Comparison of ENCODE assay signal across 8 mouse cellular contexts in the genomic region with DNA sequence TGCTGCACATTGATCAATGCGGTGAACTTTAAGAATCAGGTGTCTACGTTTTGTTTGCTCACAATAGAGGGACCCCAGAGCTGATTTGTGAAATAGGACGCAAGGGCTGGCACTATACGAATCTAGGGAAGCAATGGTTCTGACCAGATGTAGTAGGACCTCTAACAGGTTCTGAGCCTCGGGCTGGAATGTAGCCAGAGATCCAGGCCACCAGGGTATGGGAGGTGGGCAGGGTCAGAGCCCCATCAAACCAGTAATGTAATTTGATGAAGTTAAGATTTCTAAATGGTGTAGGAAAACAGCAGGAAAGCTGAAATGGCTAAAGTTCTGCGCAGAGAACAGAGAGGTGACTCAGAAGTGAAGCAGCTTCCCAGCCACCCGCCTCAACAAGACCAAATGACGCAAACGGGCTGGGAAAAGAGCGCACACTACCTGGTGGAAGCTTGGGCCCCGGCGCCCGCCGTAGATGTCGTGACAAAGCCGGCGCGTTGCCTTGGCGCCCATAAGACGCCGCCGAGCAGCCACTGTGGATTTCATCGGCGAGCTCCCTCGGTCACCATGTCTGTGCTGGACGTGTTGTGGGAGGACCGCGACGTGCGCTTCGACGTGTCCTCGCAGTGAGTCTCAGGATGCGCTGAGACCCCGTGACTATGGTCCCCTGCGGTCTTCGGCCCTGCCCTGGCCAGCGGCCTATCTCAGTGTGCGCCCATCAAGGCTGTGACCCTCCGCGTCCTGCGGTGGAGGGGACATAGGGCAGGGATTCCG. TPM values are rescaled to one million over a fixed set of nuclear protein-coding genes. Genes with fewer than 3 reads are reported as not detected.
DNase-seq lines count a peak whose midpoint lies in the region; ATAC-seq and TF ChIP-seq lines count a peak whose summit lies in the region.

Bbs5 (plus strand) TSS at position 446 of the 765 bp plus-strand sequence.

- H3K27me3 ChIP-seq in C2C12 (ENCODE audit: control insufficient read depth, insufficient read depth, insufficient read length), result no peaks in the 10 kb centered on the region
- no peaks in the 10 kb centered on the region for H3K27me3 ChIP-seq in heart, embryonic 13.5 days (replicated peaks)
- no peaks in the 10 kb centered on the region for H3K27me3 ChIP-seq in liver, embryonic 13.5 days
- H3K27me3 ChIP-seq in stomach, embryonic 16.5 days (ENCODE audit: control insufficient read depth, insufficient read depth, low read length), result no peaks in the 10 kb centered on the region

- WGBS in heart, embryonic 13.5 days, result 4% methylated on average over 43 of the region's 43 CpGs
- 5% methylated on average over 43 of the region's 43 CpGs for WGBS in liver, embryonic 13.5 days (ENCODE audit: insufficient replicate concordance)
- WGBS in stomach, embryonic 16.5 days, result 3% methylated on average over 43 of the region's 43 CpGs

- H3K79me3 ChIP-seq in C2C12 (ENCODE audit: low read depth), result no peaks in the 10 kb centered on the region

- DNase-seq in brain, adult 2 months (ENCODE audit: low read depth, low spot score), result peak; percentile 98
- peak; percentile 94 for DNase-seq in kidney, postnatal 14 days
- peak; percentile 73 for DNase-seq in liver, embryonic 13.5 days
- peak; percentile 88 for DNase-seq in neural tube, embryonic 10.5 days (ENCODE audit: extremely low spot score, low spot score)

- H3ac ChIP-seq in C2C12 (ENCODE audit: control insufficient read depth, insufficient read length, low read depth), result peak within 1 kb of the TSS; percentile 99

- H3K36me3 ChIP-seq in C2C12 (ENCODE audit: control insufficient read depth, insufficient read depth), result no peaks in the 10 kb centered on the region
- no peaks in the 10 kb centered on the region for H3K36me3 ChIP-seq in heart, embryonic 13.5 days
- no peaks in the 10 kb centered on the region for H3K36me3 ChIP-seq in liver, embryonic 13.5 days
- H3K36me3 ChIP-seq in stomach, embryonic 16.5 days (ENCODE audit: control insufficient read depth, insufficient read depth, low read length), result no peaks in the 10 kb centered on the region

- H3K27ac ChIP-seq in heart, embryonic 13.5 days (replicated peaks), result peak within 1 kb of the TSS; percentile 12; the same call in 1 of the 2 replicates
- no peak within 1 kb of the TSS for H3K27ac ChIP-seq in liver, embryonic 13.5 days
- no peak within 1 kb of the TSS for H3K27ac ChIP-seq in stomach, embryonic 16.5 days (ENCODE audit: low read length)

- peak within 1 kb of the TSS; percentile 97 for H3K4me3 ChIP-seq in C2C12 (ENCODE audit: insufficient read depth, poor library complexity, severe bottlenecking)
- peak within 1 kb of the TSS; percentile 90 for H3K4me3 ChIP-seq in heart, embryonic 13.5 days
- peak within 1 kb of the TSS; percentile 67 for H3K4me3 ChIP-seq in liver, embryonic 13.5 days (replicated peaks)
- peak within 1 kb of the TSS; percentile 77 for H3K4me3 ChIP-seq in stomach, embryonic 16.5 days (replicated peaks; ENCODE audit: low read length)

- no peaks in the 10 kb centered on the region for H3K9me3 ChIP-seq in heart, embryonic 13.5 days
- no peaks in the 10 kb centered on the region for H3K9me3 ChIP-seq in liver, embryonic 13.5 days (replicated peaks)
- H3K9me3 ChIP-seq in stomach, embryonic 16.5 days (replicated peaks; ENCODE audit: control insufficient read depth, low read length), result no peaks in the 10 kb centered on the region

- TF ChIP-seq CTCF in C2C12 (IDR thresholded peaks at IDR 0.05; ENCODE audit: control insufficient read depth, insufficient read depth, insufficient read length), result no peak

- H3K4me1 ChIP-seq in heart, embryonic 13.5 days, result peaks cover 10% of the 10 kb centered on the region
- H3K4me1 ChIP-seq in liver, embryonic 13.5 days (replicated peaks), result peaks cover 15% of the 10 kb centered on the region
- H3K4me1 ChIP-seq in stomach, embryonic 16.5 days (ENCODE audit: control insufficient read depth, insufficient read depth, low read length), result 0 out of 2 replicates have a peak, but pooled peaks cover 3% of the 10 kb centered on the region

- H3K79me2 ChIP-seq in C2C12 (ENCODE audit: control insufficient read depth, insufficient read depth), result peaks cover 7% of the 10 kb centered on the region

- ATAC-seq in erythroid progenitor cell, adult 5-6 weeks (replicated peaks; ENCODE audit: low FRiP score, poor library complexity, severe bottlenecking), result peak; percentile 52
- peak; percentile 70; the same call in 1 of the 2 replicates for ATAC-seq in heart, embryonic 13.5 days (ENCODE audit: extremely low read depth, insufficient number of reproducible peaks, low FRiP score, low TSS enrichment)
- ATAC-seq in liver, embryonic 13.5 days (ENCODE audit: low read depth), result peak; percentile 87
- peak; percentile 94 for ATAC-seq in stomach, embryonic 16.5 days (ENCODE audit: insufficient read depth, low FRiP score)

- peak within 1 kb of the TSS; percentile 90 for H3K9ac ChIP-seq in heart, embryonic 13.5 days
- peak within 1 kb of the TSS; percentile 60 for H3K9ac ChIP-seq in liver, embryonic 13.5 days
- H3K9ac ChIP-seq in stomach, embryonic 16.5 days (ENCODE audit: low read length), result peak within 1 kb of the TSS; percentile 82

- H3K4me2 ChIP-seq in heart, embryonic 13.5 days, result peak within 1 kb of the TSS; percentile 86
- peak within 1 kb of the TSS; percentile 75 for H3K4me2 ChIP-seq in liver, embryonic 13.5 days
- peak within 1 kb of the TSS; percentile 84 for H3K4me2 ChIP-seq in stomach, embryonic 16.5 days (ENCODE audit: low read depth, low read length)

TF ChIP-seq in C2C12, 6 proteins besides CTCF, POLR2A, EP300 and RAD21:
- TF ChIP-seq FOSL1 (IDR thresholded peaks at IDR 0.05; ENCODE audit: insufficient read depth, low read length, poor library complexity, severe bottlenecking) (no peak), CEBPB (IDR thresholded peaks at IDR 0.05; ENCODE audit: low read depth) (peak; percentile 56)
TF ChIP-seq in C2C12: peak in this region for 1.

RNA-seq across cellular contexts. Expression of gene Bbs5, which starts in this region (rescaled TPM):
- polyA plus RNA-seq in C2C12 (2012; fragmentation: generic; extraction: Trizol), result 3.1 TPM
- 9.4 TPM in 1 of 2 replicates, not detected in the other for total RNA-seq in erythroid progenitor cell, adult 5-6 weeks (2015; ENCODE audit: low replicate concordance)
- 0.51 and 4.5 TPM in 2 replicates for total RNA-seq in erythroid progenitor cell, adult 5-6 weeks (2017; ENCODE audit: low replicate concordance)
- polyA plus RNA-seq in heart, embryonic 13.5 days (2015; fragmentation: Nextera tagmentation; extraction: Ambion mirVana), result 9.6 and 13.3 TPM in 2 replicates
- polyA plus RNA-seq in liver, embryonic 13.5 days (2015; fragmentation: Nextera tagmentation; extraction: Ambion mirVana), result 4.7 and 6.4 TPM in 2 replicates
- polyA plus RNA-seq in stomach, embryonic 16.5 days (2015; fragmentation: Nextera tagmentation; extraction: Ambion mirVana), result 12.2 and 14.9 TPM in 2 replicates
